Mouse (Mus musculus): ENCODE data around the gene Arhgef33.

Arhgef33 gene

DNA sequence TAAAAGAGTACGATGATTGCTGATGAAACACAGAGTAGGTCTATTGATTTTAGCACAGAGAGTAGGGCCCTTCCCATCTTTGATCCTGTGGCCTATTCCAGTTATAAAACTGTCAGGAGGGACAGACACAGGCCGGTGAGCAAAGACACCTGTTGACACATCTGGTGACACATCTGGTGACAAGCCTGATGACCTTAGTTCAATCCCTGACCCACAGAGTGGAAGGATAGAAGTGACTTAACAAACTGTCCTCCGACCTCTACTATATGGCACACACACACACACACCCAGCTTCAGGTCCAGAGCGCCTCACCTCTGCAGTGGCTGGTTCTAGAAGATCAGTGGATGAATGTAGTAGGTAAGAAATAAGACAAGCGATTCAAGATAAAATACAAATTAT is 139.3 kb downstream of the Arhgef33 start:
- no peak for DNase-seq (ENCODE audit: low spot score in 2 of 2)
